Mouse (Mus musculus): ENCODE results near the gene Scd1.

DNA sequence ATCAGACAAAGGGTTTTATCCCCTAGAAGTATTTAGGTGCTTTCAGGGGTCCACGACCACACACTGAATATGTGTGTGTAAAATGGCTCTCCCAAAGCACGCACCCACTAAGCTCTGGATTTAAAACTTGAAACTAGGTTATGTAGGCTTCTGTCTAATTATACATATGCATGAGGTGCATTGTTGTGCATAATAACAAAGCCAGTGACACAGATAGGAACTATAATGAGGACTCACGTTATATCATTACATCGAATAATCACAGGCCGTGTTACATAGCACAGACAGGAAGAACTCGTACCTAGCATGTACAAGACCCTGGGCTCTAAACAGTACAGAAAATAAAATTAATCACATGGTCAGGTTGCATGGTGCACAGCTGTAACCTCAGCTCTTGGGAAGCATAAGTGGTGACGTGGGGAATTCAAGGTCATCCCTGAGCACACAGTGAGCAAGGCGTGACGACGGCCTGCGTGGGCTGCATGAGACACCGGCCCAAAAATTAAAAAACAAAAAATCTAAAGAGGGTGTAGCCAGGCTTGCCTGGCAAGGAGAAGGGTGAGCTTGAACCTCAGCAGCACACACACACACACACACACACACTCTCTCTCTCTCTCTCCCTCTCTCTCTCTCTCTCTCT, 24.9 kb downstream of the Scd1 start:
- TF ChIP-seq EP300 (optimal IDR thresholded peaks at IDR 0.05) (no peak), CTCF (IDR thresholded peaks at IDR 0.05; ENCODE audit: low read depth) (no peak)

All from stomach, postnatal 0 days (tissue).